ENCODE assay signal across 22 mouse cellular contexts in the genomic region with DNA sequence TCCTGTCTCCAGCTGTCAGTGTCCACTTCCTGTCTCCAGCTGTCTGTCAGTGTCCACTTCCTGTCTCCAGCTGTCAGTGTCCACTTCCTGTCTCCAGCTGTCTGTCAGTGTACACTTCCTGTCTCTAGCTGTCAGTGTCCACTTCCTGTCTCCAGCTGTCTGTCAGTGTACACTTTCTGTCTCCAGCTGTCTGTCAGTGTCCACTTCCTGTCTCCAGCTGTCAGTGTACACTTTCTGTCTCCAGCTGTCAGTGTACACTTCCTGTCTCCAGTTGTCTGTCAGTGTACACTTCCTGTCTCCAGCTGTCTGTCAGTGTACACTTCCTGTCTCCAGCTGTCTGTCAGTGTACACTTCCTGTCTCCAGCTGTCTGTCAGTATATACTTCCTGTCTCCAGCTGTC. TPM values are rescaled to one million over a fixed set of nuclear protein-coding genes. Genes with fewer than 3 reads are reported as not detected.
"Had no signal": no experiment of that assay in that cellular context is flagged by ENCODE, and none has a peak within 500 bp of the region (broad histone marks: within the 10 kb centered on the region; RNA-seq: fewer than 3 reads in every experiment).

No protein-coding gene starts in this region.

RNA-seq across cellular contexts. Expression of gene Trim52, which starts 57.9 kb away (rescaled TPM):
- total RNA-seq: layer of hippocampus, adult 2 months; layer of hippocampus, postnatal 25 days; left cerebral cortex, adult 18-20 months; left cerebral cortex, postnatal 25 days; megakaryocyte-erythroid progenitor cell, adult 5-6 weeks; midbrain, postnatal 0 days had no signal
- polyA plus RNA-seq: kidney, postnatal 0 days; large intestine, adult 2 months; limb, embryonic 10.5 days; limb, embryonic 13.5 days; liver, embryonic 12.5 days; liver, embryonic 15.5 days; lung, adult 2 months; lung, postnatal 0 days; macrophage; midbrain, embryonic 11.5 days; midbrain, embryonic 14.5 days; midbrain, postnatal 0 days; neural tube, embryonic 12.5 days; neural tube, embryonic 15.5 days; stomach, embryonic 14.5 days; stomach, postnatal 0 days; thymus, adult 2 months had no signal
